Mouse (Mus musculus): Measurements from ENCODE around the gene Trim14.

The Trim14 gene

DNA sequence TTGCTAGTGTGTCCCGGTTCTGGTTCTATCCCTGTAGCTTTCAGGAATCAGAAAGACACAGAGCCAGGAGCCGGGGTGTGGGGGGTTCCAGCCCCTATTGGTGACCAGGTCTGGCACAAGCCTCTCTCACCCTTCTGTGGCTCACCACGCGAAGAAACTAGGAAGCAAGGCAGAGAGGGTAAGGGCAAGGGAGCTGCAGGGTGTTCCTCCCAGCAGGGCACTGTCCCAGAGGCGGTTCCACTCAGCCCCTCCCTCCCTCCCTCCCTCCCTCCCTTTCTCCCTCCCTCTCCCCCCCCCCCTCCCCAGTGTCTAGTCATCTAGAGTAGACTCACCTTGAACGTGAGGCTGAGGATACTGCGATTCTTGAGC lies 8.4 kb downstream of the Trim14 start:
- in situ Hi-C loops (cut with MboI, MseI), result no loop called here

- in situ Hi-C loops (cut with MboI, MseI), result no loop called here
Observed at GRCm38 (mm10) chr4:46526798-46527557, 9.0 kb downstream of the Trim14 start.

DNA sequence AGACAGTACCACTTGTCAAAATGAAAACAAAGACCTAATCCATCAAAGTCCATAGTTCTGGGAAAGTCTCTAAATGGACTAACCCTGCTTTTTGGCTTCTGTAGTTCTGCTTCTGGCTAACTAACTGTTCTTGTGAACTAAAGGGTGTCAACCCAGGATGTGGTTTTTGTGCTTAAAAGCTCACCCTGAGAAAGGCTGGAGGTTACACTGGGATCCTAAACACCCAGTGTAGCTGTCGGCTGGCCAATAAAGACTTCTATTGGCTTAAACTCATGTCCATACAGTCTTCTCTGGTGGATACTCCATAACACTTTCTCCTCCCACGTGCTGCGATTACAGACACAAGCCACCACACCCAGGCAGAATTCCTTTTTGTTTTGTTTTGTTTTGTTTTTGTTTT lies 9.7 kb downstream of the Trim14 start:
- in situ Hi-C loops (cut with MboI, MseI), result no loop called here

- in situ Hi-C loops (cut with MboI, MseI), result no loop called here
Observed at GRCm38 (mm10) chr4:46523324-46523723, 12.6 kb downstream of the Trim14 start.

DNA sequence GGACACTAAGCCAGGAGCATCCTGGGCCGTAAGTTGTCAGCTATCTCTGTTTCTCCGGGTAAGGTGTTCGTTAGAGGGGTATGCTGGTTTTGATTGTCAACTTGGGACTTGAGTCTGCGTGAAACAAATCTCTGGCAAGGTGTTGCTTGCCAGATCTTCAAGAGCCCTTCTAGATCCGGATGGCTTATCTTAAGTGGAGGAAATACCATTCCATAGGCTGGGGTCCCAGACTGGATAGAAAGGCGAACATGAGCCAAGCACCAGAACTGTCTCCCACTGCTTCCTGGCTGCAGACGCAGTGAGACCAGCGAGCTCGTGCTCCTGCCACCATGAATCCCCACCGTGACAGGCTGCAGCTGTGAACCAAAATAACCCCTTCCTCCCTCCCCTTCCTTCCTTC lies 14.5 kb downstream of the Trim14 start:
- in situ Hi-C loops (cut with MboI, MseI), result no loop called here

DNA sequence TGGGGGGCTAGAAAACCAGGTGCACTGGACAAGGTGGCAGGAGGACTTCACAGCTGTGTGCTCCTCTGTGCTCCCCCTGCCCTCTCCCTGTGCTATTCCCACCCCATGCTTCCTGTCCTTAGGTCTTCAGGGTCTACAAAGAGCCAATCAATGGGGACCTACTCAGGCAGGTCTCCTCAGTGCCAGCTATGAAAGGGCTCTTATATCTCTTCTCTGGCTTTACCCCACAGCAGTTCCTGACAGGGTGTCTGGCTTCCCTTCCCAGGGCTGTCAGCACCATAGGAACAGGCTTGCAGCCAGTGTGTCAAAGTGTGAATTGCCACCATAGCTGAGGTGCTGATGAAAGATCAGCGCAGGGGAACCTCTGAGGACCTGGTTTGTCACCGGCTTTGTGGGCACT lies 15.4 kb downstream of the Trim14 start:
- in situ Hi-C loops (cut with MboI, MseI), result no loop called here

DNA sequence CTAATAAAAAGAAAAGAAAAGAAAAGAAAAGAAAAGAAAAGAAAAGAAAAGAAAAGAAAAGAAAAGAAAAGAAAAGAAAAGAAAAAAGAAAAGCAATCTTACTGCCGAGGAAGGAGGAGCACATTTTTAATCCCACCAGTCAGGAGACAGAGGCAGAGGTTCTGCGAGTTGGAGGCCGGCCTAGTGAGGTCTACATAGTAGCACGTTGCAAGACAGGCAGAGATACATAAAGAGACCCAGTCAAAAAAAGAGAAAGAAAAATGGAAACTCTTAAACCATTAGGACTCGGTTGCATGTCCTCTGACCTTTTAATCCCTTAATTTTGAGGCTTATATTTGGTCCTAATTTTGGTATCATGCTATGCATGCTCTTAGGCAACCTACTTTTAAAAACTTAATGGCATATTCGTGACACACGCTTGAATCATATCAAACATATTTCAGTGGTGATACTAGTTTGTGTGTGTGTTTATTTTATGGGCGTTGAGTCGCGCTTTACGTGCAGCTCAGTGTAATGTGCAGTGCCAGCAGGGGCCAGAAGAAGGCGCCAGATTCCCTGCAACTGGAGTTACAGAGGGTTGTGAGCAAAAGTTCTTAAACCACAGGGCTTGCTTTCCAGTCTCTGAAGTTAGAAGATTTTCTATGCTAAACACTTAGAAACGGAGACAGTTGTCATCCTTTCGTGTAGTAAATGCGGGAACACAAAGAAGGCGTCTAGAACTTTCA lies 28.0 kb downstream of the Trim14 start:
- in situ Hi-C loops (cut with MboI, MseI), result no loop called here

- in situ Hi-C loops (cut with MboI, MseI), result no loop called here
Observed at GRCm38 (mm10) chr4:46506801-46507610, 28.9 kb downstream of the Trim14 start.

DNA sequence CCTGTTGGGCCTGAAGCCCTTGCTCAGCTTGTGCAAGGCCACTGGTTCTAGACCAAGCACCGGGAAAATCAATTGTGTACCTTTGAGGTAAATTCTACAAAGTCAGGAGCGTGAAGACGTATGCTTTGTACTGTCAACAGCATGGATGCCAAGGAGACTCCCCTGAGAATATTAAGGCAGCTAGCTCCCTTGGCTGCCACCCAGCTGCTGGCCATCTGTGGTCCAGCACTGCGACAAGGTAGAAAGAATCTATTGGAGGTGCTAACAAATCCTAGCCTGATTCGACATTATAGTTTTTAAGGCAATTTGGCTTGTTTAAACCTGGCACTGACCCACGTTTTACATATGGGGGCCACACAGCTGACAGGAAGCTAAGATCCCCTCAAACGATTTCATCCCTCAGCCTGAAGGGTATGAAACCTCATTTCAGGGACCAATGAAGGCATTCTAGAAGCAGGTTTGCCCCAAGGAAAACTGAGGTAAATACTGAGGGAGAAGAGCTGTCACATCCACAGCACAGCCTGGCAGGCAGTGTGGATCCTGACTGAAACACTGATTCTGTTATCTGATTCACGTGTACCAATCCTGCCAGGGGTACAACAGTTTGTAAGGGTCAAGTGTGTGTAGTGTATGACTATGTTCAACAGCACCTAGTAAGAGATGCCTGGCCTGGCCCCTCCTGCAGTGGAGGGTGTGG lies 30.4 kb downstream of the Trim14 start:
- in situ Hi-C loops (cut with MboI, MseI), result no loop called here

DNA sequence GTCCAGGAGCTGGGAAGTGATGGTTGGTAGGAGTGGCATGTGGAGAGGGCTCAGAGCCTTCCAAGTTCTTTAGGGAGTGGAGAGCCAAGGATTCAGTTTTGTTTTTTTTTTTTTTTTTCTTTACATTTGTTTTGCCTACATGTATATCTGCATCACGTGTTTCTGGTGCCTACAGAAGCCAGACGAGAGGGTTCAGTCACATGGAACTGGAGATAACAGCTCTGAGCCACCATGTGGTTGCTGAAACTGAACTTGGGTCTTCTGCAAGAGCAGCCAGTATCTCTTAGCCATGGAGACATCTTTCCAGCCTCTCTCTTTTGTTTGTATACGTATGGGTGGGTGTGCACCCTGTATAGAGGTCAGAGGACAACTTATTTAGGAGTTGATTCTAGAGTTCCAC lies 32.1 kb downstream of the Trim14 start:
- in situ Hi-C loops (cut with MboI, MseI), result no loop called here

- in situ Hi-C loops (cut with MboI, MseI), result no loop called here
Observed at GRCm38 (mm10) chr4:46502606-46503502, 33.1 kb downstream of the Trim14 start.

DNA sequence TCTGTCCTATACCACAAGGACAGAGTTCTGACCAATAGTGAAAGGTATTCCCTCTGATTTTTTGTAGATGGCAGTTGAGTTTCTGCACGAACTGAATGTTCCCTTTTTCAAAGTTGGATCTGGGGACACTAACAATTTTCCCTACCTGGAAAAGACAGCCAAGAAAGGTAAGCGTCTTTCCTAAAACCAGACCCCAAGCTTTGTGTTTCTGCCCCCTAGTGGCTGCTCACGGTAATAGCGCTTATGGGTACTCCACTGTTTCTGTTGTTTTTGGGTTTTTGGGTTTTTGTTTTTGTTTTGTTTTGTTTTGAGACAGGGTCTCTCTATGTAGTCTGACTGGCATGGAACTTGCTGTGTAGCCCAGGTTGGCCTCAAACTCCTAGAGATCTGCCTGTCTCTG lies 37.0 kb downstream of the Trim14 start:
- in situ Hi-C loops (cut with MboI, MseI), result loop anchor here (25.0 kb wide), 1 partner anchor 312 kb away; the partner anchor contains the start of gene Xpa

DNA sequence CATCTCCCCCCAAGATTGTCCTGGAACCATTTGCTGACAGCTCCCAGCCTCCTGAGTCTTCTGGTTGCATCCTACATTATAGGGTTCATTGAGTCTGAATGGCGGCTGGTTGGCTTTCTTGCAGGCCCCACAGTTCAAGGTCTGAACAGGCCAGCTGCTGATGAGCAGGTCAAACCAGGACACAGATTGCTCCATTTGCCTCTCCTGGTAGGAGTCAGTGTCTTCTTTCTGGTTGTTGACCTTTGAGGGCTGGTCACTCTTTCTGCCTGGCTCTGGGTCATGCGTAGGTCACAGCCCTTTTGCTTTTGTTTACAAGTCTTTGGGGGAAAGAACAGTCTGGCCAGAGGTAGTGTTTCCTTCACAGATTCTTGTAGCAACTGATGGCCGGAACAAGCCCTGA lies 37.4 kb downstream of the Trim14 start:
- in situ Hi-C loops (cut with MboI, MseI), result loop anchor here (25.0 kb wide), 1 partner anchor 311 kb away; the partner anchor contains the start of gene Xpa

DNA sequence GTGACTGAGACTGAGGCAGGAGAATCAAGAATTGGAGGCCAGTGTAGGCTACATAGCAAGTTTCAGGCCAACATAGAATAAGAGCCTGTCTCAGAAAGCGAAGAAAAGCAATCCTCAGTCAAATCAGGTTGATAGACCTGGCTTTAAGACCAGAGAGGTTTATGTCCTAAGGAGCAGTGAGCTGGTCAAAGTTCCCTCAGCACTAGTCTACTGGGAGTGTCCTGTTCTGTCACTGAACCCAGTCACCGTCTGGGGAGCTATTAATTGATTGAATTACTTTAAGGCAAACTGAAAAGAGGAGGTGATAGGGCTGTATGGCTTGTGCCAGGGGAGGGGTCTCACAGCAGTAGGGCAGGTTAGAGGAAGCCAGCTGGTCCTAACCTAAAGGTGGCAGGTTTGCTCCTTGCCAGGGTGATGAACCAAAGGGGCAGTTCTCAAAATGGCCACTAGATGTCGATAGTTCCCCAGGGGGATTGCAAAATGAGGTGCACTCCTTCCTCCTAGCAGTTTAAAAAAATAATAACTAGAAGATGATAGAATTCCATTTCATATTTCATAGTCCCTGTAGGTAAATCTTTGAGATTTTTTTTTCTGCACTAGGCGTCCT lies 38.6 kb downstream of the Trim14 start:
- in situ Hi-C loops (cut with MboI, MseI), result loop anchor here (25.0 kb wide), 1 partner anchor 310 kb away; the partner anchor contains the start of gene Xpa

- in situ Hi-C loops (cut with MboI, MseI), result loop anchor here (25.0 kb wide), 1 partner anchor 308 kb away; the partner anchor contains the start of gene Xpa
Observed at GRCm38 (mm10) chr4:46495543-46495942, 40.4 kb downstream of the Trim14 start.

DNA sequence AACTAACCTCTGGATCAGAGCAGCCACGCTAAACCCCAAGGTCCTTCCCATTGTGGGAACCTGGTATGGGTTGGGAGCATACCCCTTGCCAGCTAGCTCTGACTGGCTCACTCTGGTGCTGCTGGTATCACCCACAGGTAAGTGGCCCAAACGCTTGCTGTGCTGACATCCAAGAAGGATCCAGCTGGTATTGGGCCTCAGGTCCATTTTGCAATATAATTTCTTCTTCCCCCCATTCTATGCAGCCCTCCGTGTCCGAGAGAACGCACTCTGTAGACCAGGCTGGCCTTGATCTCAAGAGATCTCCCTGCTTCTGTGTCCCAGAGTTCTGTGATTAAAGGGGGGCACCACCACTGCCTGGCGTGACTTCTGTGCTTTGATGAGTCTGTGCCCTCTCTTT lies 42.9 kb downstream of the Trim14 start:
- in situ Hi-C loops (cut with MboI, MseI), result loop anchor here (25.0 kb wide), 1 partner anchor 306 kb away; the partner anchor contains the start of gene Xpa

- in situ Hi-C loops (cut with MboI, MseI), result loop anchor here (25.0 kb wide), 1 partner anchor 302 kb away; the partner anchor contains the start of gene Xpa
Observed at GRCm38 (mm10) chr4:46489028-46489925, 46.7 kb downstream of the Trim14 start, which contains the start of gene Nans. Gene Nans, plus strand, starts transcription at chr4:46489248.

GRCm38 (mm10) chr4:46487348-46487747 lies 48.6 kb downstream of the Trim14 start:
- in situ Hi-C loops (cut with MboI, MseI), result loop anchor here (25.0 kb wide), 1 partner anchor 300 kb away; the partner anchor contains the start of gene Xpa

Measured in T-helper 1 cell (primary cell).